Mouse (Mus musculus) left cerebral cortex, adult 2 months (tissue): ENCODE results near the gene Pfkl. TPM values are rescaled to one million over a fixed set of nuclear protein-coding genes. Genes with fewer than 3 reads are reported as not detected.
A peak's percentile ranks its signal among the peaks of the same experiment; 100 is the strongest.
"Not testable (repeated sequence)": the region's sequence is repeated elsewhere in the genome, so short reads cannot be mapped to it uniquely, and the experiment has no call there.

Source experiments
- DNase-seq, 2 experiments: peaks; one replicate each; pipeline ENCODE4 v3.0.0; 2021 to 2022; ENCODE audit warnings: low spot score in 2 of 2, mixed read lengths in 1 of 2; ENCODE audit errors: extremely low spot score in 1 of 2
- H3K27ac ChIP-seq: fragments of 200-600 bp; 2 replicates; pipeline ENCODE4 v1.8.1; 2022
- H3K4me3 ChIP-seq: fragments of 200-600 bp; 2 replicates; pipeline ENCODE4 v1.8.1; 2022
- CTCF ChIP-seq: fragments of 200-600 bp; IDR thresholded peaks from 2 replicates; pipeline ENCODE4 v1.8.1; 2022; ENCODE audit warnings: antibody characterized with exemption, mild to moderate bottlenecking, moderate library complexity
- intact Hi-C: fragments of 180-260 bp; cut with DNase I; formaldehyde crosslinking; loops from one replicate; pipeline ENCODE4 v1.15.1; 2025
- total RNA-seq, 2 experiments: library from RNA; stranded (reverse); gene quantifications; 2 replicates each; pipeline ENCODE4 v1.2.3; 2021

Pfkl gene
- total RNA-seq, 2 experiments from 2014 or later: 141 to 149 TPM

- intact Hi-C loops: no loop called here
- no peak overlapping the region for H3K4me3 ChIP-seq
- H3K27ac ChIP-seq: no peak overlapping the region
- no peak for TF ChIP-seq CTCF
- DNase-seq: no peak
Measured at GRCm38 (mm10) chr10:78037139-78037538, 27.3 kb upstream of the Pfkl start.

- no peak for TF ChIP-seq CTCF
- no peak for DNase-seq
- Histone ChIP-seq H3K4me3 (no peak overlapping the region), H3K27ac (no peak overlapping the region)
- intact Hi-C loops: loop anchor here (1.0 kb wide), 1 partner anchor 128 kb away; no protein-coding TSS in a partner anchor
Measured at GRCm38 (mm10) chr10:78031987-78032386, 22.1 kb upstream of the Pfkl start.

- Histone ChIP-seq H3K4me3 (no peak overlapping the region), H3K27ac (no peak overlapping the region)
- intact Hi-C loops: no loop called here
- no peak for DNase-seq
- no peak for TF ChIP-seq CTCF
Measured at GRCm38 (mm10) chr10:78029080-78029479, 19.2 kb upstream of the Pfkl start.

GRCm38 (mm10) chr10:78028129-78028528, 18.2 kb upstream of the Pfkl start:
- intact Hi-C loops: no loop called here
- Histone ChIP-seq H3K4me3 (no peak overlapping the region), H3K27ac (no peak overlapping the region)
- DNase-seq: peak; percentile 60 to 68
- peak; percentile 89 for TF ChIP-seq CTCF

GRCm38 (mm10) chr10:78025453-78025852, 15.6 kb upstream of the Pfkl start:
- H3K4me3 ChIP-seq, intact Hi-C loops: not testable (repeated sequence)
- peak; percentile 36 for TF ChIP-seq CTCF

GRCm38 (mm10) chr10:78019984-78020383, 10.1 kb upstream of the Pfkl start:
- DNase-seq, H3K4me3 ChIP-seq, intact Hi-C loops, H3K27ac ChIP-seq: not testable (repeated sequence)

More at GRCm38 (mm10) chr10:78025453-78025852, 15.6 kb upstream of the Pfkl start:
- H3K27ac ChIP-seq, DNase-seq: not testable (repeated sequence)

- no peak for TF ChIP-seq CTCF
- intact Hi-C loops: no loop called here
- DNase-seq: no peak
- Histone ChIP-seq H3K27ac (no peak overlapping the region), H3K4me3 (no peak overlapping the region)
Measured at GRCm38 (mm10) chr10:78019291-78019690, 9.4 kb upstream of the Pfkl start.

GRCm38 (mm10) chr10:78018797-78019203, 8.9 kb upstream of the Pfkl start:
- H3K4me3 ChIP-seq: peak overlapping the region; percentile 27
- TF ChIP-seq CTCF: no peak; the same call in none of the 2 replicates
- intact Hi-C loops: no loop called here

GRCm38 (mm10) chr10:78016366-78016765, 6.5 kb upstream of the Pfkl start:
- no peak overlapping the region for H3K27ac ChIP-seq
- TF ChIP-seq CTCF: no peak
- intact Hi-C loops: no loop called here
- no peak for DNase-seq
- no peak overlapping the region for H3K4me3 ChIP-seq

More at GRCm38 (mm10) chr10:78018797-78019203, 8.9 kb upstream of the Pfkl start:
- H3K27ac ChIP-seq: no peak overlapping the region
- DNase-seq: peak; percentile 73 to 77

- intact Hi-C loops: no loop called here
- no peak for TF ChIP-seq CTCF
- DNase-seq: no peak
- no peak overlapping the region for H3K4me3 ChIP-seq
- no peak overlapping the region for H3K27ac ChIP-seq
Measured at GRCm38 (mm10) chr10:78015489-78015888, 5.6 kb upstream of the Pfkl start.

GRCm38 (mm10) chr10:78012661-78013495, 3.0 kb upstream of the Pfkl start:
- H3K27ac ChIP-seq: no peak overlapping the region
- no peak for DNase-seq
- intact Hi-C loops: no loop called here
- H3K4me3 ChIP-seq: no peak overlapping the region
- TF ChIP-seq CTCF: no peak

GRCm38 (mm10) chr10:78011116-78011515, 1.2 kb upstream of the Pfkl start:
- intact Hi-C loops, DNase-seq, H3K4me3 ChIP-seq, H3K27ac ChIP-seq: not testable (repeated sequence)

- Histone ChIP-seq H3K4me3 (no peak overlapping the region), H3K27ac (no peak overlapping the region)
- no peak for TF ChIP-seq CTCF
- DNase-seq: no peak
- intact Hi-C loops: no loop called here
Measured at GRCm38 (mm10) chr10:78010335-78010734, 452 bp upstream of the Pfkl start.
